Mouse (Mus musculus): ENCODE data around the gene Mup18.
"Not testable (repeated sequence)": the region's sequence is repeated elsewhere in the genome, so short reads cannot be mapped to it uniquely, and the experiment has no call there.

The Mup18 gene

DNA sequence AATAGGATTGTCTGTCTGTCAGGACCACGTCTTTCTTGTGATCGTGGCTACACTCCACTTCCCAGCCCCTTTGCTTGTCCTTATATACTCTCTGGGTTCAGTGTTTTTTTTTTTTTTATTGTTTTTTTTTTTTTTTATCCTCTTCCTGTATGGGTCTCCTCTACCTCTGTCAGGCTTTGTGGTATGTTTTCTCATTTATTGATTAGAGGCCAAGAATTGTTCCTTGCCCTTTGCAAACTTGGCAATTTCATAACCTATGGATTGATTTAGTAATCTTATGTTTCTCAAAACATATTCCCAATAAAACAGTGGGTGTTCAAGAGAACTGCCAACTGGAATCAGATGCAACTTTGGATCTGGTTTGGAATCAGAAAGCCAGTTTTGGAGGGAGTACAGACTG, at the start of gene Mup18:
TSS of gene Mup18 (minus strand) at position 101 of the 400 bp plus-strand sequence.
- not testable (repeated sequence) for DNase-seq (ENCODE audit: low read depth)

DNA sequence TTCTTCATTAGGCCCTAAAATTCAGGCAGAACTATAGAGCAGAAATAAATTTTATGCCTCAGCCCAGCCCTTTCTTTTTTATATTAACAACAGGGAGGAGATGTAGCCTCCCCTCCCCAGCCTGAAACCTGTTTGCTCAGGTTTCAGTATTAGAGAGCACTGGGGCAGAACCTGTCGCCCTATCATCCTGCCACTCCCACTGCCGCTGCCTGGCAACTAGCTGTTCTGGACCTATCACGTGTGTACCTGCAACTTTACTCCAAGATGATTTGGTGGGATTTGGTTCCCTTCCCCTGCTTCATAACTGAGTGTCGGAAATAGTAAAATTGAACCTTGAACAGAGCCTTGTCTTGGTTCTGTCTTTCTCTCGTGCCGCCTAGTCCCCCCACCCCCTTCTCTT, 40.4 kb upstream of the Mup18 start:
- DNase-seq (ENCODE audit: low read depth), result not testable (repeated sequence)
